Mouse (Mus musculus): ENCODE data around the gene Ccdc28b.

DNA sequence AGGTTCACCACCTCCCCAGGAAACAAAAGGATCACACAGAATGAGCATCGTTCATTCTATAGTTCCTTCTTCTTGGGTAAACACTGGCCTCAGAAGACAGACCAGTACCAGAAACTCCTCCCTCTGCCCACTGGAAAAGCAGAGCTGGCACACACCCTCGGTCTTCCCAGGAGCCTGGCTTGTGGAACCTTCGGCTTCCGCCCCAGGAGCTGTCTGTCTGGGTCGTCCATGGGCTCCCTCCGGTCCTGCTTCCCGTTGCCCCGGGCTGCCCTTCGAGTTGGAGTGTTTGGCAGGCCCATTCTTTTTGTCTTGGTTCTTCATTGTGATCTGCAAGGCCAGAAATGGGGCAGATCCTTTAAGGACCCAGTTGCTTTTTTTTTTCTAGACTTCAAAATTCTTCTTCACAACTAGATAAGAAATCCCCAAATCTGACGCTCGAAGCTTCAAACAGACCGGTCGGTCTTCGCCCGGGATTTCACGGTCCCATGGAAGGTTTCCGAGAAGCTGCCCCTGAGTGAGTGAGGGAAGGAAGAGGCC is 16.4 kb upstream of the Ccdc28b start:
- TF ChIP-seq POLR2A (IDR thresholded peaks at IDR 0.05; ENCODE audit: extremely low read depth, insufficient read depth, low read length): no peak; the same call in 1 of the 2 replicates
- no peak for TF ChIP-seq CTCF (IDR thresholded peaks at IDR 0.05; ENCODE audit: extremely low read depth, insufficient read depth, low read length)

All from cortical plate, adult 2 months (tissue).